Mouse (Mus musculus): ENCODE measurements around the gene Dap.

GRCm38 (mm10) chr15:31285695-31286094, 61.6 kb downstream of the Dap start:
- TF ChIP-seq CTCF (IDR thresholded peaks at IDR 0.05; ENCODE audit: insufficient read depth, low read depth, low read length) = no peak
- no peak for TF ChIP-seq POLR2A (IDR thresholded peaks at IDR 0.05; ENCODE audit: insufficient read depth, low read depth, low read length)

Data from olfactory bulb, adult 2 months (tissue).